In the genomic region with DNA sequence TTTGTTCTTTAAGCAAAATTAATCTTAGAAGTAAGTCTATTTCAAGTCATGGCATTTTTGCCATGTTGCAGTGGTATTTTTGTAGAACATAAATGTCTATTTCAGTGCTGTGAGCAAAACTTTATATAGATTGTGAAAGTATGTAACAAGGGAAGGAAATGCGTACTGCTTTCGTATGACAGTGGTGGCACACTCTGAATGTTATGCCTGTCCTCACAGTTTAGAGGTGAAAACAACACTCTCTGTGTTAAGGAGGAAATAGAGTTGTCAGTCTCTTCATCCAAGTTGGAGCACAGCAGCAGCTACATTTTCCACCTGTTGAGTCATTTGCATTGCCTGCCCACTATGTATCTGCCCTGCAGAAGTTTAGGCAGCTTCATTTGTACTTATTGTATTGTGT, we compare ENCODE assay signal across 26 mouse cellular contexts.
"Had no signal": no experiment of that assay in that cellular context is flagged by ENCODE, and none has a peak within 500 bp of the region (broad histone marks: within the 10 kb centered on the region; RNA-seq: fewer than 3 reads in every experiment).

No protein-coding gene starts in this region.

- H3K4me2 ChIP-seq: heart, embryonic 11.5 days; heart, embryonic 13.5 days; heart, embryonic 15.5 days; hindbrain, embryonic 13.5 days; hindbrain, embryonic 15.5 days; limb, embryonic 12.5 days; liver, embryonic 11.5 days had no signal

- H3K9me3 ChIP-seq: heart, embryonic 15.5 days; hindbrain, embryonic 15.5 days; limb, embryonic 10.5 days had no signal

- H3K27me3 ChIP-seq: heart, embryonic 13.5 days; heart, embryonic 15.5 days; hindbrain, embryonic 13.5 days; hindbrain, embryonic 15.5 days; limb, embryonic 12.5 days had no signal

- H3K36me3 ChIP-seq: heart, embryonic 13.5 days; heart, embryonic 15.5 days; hindbrain, embryonic 13.5 days; hindbrain, embryonic 15.5 days; limb, embryonic 10.5 days; limb, embryonic 12.5 days had no signal

- H3K27ac ChIP-seq: gastrocnemius, adult 2 months; heart, adult 2 months; heart, embryonic 13.5 days; heart, embryonic 15.5 days; hindbrain, embryonic 13.5 days; hindbrain, embryonic 15.5 days; hindbrain, postnatal 0 days; layer of hippocampus, adult 2 months; left cerebral cortex, adult 2 months; limb, embryonic 10.5 days; limb, embryonic 12.5 days had no signal

- H3K9ac ChIP-seq: heart, embryonic 13.5 days; heart, embryonic 15.5 days; hindbrain, embryonic 13.5 days; hindbrain, embryonic 15.5 days; limb, embryonic 12.5 days had no signal

- H3K4me1 ChIP-seq: heart, embryonic 13.5 days; heart, embryonic 15.5 days; hindbrain, embryonic 13.5 days; hindbrain, embryonic 15.5 days; limb, embryonic 10.5 days; limb, embryonic 12.5 days had no signal

- ATAC-seq: hindbrain, postnatal 0 days; intestine, embryonic 16.5 days had no signal

- H3K4me3 ChIP-seq: gastrocnemius, adult 2 months; heart, adult 2 months; heart, embryonic 13.5 days; heart, embryonic 15.5 days; hindbrain, embryonic 13.5 days; hindbrain, embryonic 15.5 days; layer of hippocampus, adult 2 months; left cerebral cortex, adult 2 months; limb, embryonic 10.5 days; limb, embryonic 12.5 days had no signal

- DNase-seq: gastrocnemius, adult 2 months; gastrocnemius, postnatal 10 days; gastrocnemius, postnatal 25 days; heart, adult 11 months; heart, adult 2 months; heart, postnatal 14 days; heart, postnatal 36 days; kidney, adult 11 months; kidney, adult 2 months; kidney, adult 9 months; kidney, postnatal 10 days; kidney, postnatal 25 days; kidney, postnatal 4 days; liver had no signal
